Mouse (Mus musculus) lung, embryonic 15.5 days (tissue): ENCODE results near the gene Ephb1. TPM values are rescaled to one million over a fixed set of nuclear protein-coding genes. Genes with fewer than 3 reads are reported as not detected.
A peak's percentile ranks its signal among the peaks of the same experiment; 100 is the strongest.

ENCODE experiments used
- ATAC-seq: fragments of 200-750 bp; cut with Nextera tagmentation; 2 replicates; pipeline ENCODE4 v1.8.0; 2017; ENCODE audit warnings: moderate number of reproducible peaks, borderline replicate concordance; ENCODE audit not compliant: low FRiP score, low TSS enrichment; ENCODE audit errors: extremely low read depth
- H3K27ac ChIP-seq: fragments of 300-500 bp; sonication (generic); 2 replicates; pipeline ENCODE4 v1.5.1; 2015; ENCODE audit warnings: moderate library complexity, mild to moderate bottlenecking, inconsistent platforms
- H3K27me3 ChIP-seq: fragments of 300-500 bp; sonication (generic); 2 replicates; pipeline ENCODE4 v1.6.1; 2015; ENCODE audit warnings: inconsistent platforms
- H3K36me3 ChIP-seq: fragments of 300-500 bp; sonication (generic); 2 replicates; pipeline ENCODE4 v1.6.1; 2015; ENCODE audit warnings: inconsistent platforms
- H3K4me1 ChIP-seq: fragments of 300-500 bp; sonication (generic); 2 replicates; pipeline ENCODE4 v1.6.1; 2015; ENCODE audit warnings: inconsistent platforms
- H3K4me2 ChIP-seq: fragments of 300-500 bp; sonication (generic); 2 replicates; pipeline ENCODE4 v1.6.1; 2015; ENCODE audit warnings: inconsistent platforms, mild to moderate bottlenecking, moderate library complexity
- H3K4me3 ChIP-seq: fragments of 300-500 bp; sonication (generic); 2 replicates; pipeline ENCODE4 v1.5.1; 2015; ENCODE audit warnings: mild to moderate bottlenecking, inconsistent platforms
- H3K9ac ChIP-seq: fragments of 300-500 bp; sonication (generic); 2 replicates; pipeline ENCODE4 v1.6.1; 2015; ENCODE audit warnings: inconsistent platforms
- H3K9me3 ChIP-seq: fragments of 300-500 bp; sonication (generic); 2 replicates; pipeline ENCODE4 v1.6.1; 2016; ENCODE audit warnings: inconsistent platforms
- WGBS: fragments of 180-500 bp; shearing (Covaris S2); methylation state at CpG from one replicate; pipeline ENCODE4 v1.1.7; 2015; 5-methylcytosine and 5-hydroxymethylcytosine counted together
- polyA plus RNA-seq: library from polyadenylated mRNA; unstranded; fragments of >200 nt; fragmentation: Nextera tagmentation; extraction: Ambion mirVana; gene quantifications from 2 replicates; pipeline ENCODE4 v1.2.1, GENCODE M21; 2015

Ephb1 gene
- polyA plus RNA-seq, 1 experiment from 2014 or later, result 1.8 TPM

- Histone ChIP-seq H3K27ac (no peak overlapping the region), H3K27me3 (no peaks in the 10 kb centered on the region), H3K4me3 (no peak overlapping the region), H3K9me3 (no peaks in the 10 kb centered on the region), H3K4me2 (0 out of 2 replicates have a peak overlapping the region, but pooled peaks have one; percentile 26), H3K36me3 (no peaks in the 10 kb centered on the region), H3K4me1 (no peaks in the 10 kb centered on the region), H3K9ac (no peak overlapping the region)
- ATAC-seq, result no peak
- WGBS, result 50% methylated on average over 22 of the region's 22 CpGs
Measured at GRCm38 (mm10) chr9:102183663-102184274, 170.7 kb downstream of the Ephb1 start.

- Histone ChIP-seq H3K4me2 (no peak overlapping the region), H3K9ac (no peak overlapping the region), H3K4me3 (no peak overlapping the region), H3K27ac (no peak overlapping the region), H3K4me1 (no peaks in the 10 kb centered on the region), H3K36me3 (no peaks in the 10 kb centered on the region), H3K9me3 (no peaks in the 10 kb centered on the region), H3K27me3 (no peaks in the 10 kb centered on the region)
- 70% methylated on average over 10 of the region's 10 CpGs for WGBS
- ATAC-seq, result no peak
Measured at GRCm38 (mm10) chr9:102181810-102182490, 172.5 kb downstream of the Ephb1 start.

GRCm38 (mm10) chr9:102181276-102181675 is 173.2 kb downstream of the Ephb1 start:
- H3K9me3 ChIP-seq, result no peaks in the 10 kb centered on the region
- no peak overlapping the region for H3K4me3 ChIP-seq
- H3K4me2 ChIP-seq, result no peak overlapping the region
- H3K27me3 ChIP-seq, result no peaks in the 10 kb centered on the region
- WGBS, result 43% methylated on average over 3 of the region's 3 CpGs
- no peak for ATAC-seq
- H3K9ac ChIP-seq, result no peak overlapping the region
- no peak overlapping the region for H3K27ac ChIP-seq
- no peaks in the 10 kb centered on the region for H3K4me1 ChIP-seq
- no peaks in the 10 kb centered on the region for H3K36me3 ChIP-seq

- no peak for ATAC-seq
- Histone ChIP-seq H3K27ac (no peak overlapping the region), H3K4me3 (no peak overlapping the region), H3K9ac (no peak overlapping the region), H3K36me3 (no peaks in the 10 kb centered on the region), H3K27me3 (no peaks in the 10 kb centered on the region), H3K9me3 (no peaks in the 10 kb centered on the region), H3K4me1 (no peaks in the 10 kb centered on the region), H3K4me2 (no peak overlapping the region)
- WGBS, result 67% methylated on average over 2 of the region's 2 CpGs
Measured at GRCm38 (mm10) chr9:102180486-102180885, 174.0 kb downstream of the Ephb1 start.

GRCm38 (mm10) chr9:102180070-102180469 is 174.4 kb downstream of the Ephb1 start:
- Histone ChIP-seq H3K9me3 (no peaks in the 10 kb centered on the region), H3K9ac (no peak overlapping the region), H3K4me1 (no peaks in the 10 kb centered on the region), H3K4me3 (no peak overlapping the region), H3K27me3 (no peaks in the 10 kb centered on the region), H3K36me3 (no peaks in the 10 kb centered on the region), H3K27ac (no peak overlapping the region), H3K4me2 (no peak overlapping the region)
- ATAC-seq, result no peak
- 59% methylated on average over 2 of the region's 2 CpGs for WGBS

GRCm38 (mm10) chr9:102169706-102170105 is 184.8 kb downstream of the Ephb1 start:
- H3K4me3 ChIP-seq, result no peak overlapping the region
- H3K4me2 ChIP-seq, result no peak overlapping the region
- no peak overlapping the region for H3K9ac ChIP-seq
- no peak overlapping the region for H3K27ac ChIP-seq
- WGBS, result 78% methylated on average over 7 of the region's 7 CpGs
- ATAC-seq, result no peak
- no peaks in the 10 kb centered on the region for H3K36me3 ChIP-seq
- no peaks in the 10 kb centered on the region for H3K9me3 ChIP-seq
- no peaks in the 10 kb centered on the region for H3K27me3 ChIP-seq
- no peaks in the 10 kb centered on the region for H3K4me1 ChIP-seq

- Histone ChIP-seq H3K9ac (no peak overlapping the region), H3K4me3 (no peak overlapping the region), H3K4me1 (no peaks in the 10 kb centered on the region), H3K36me3 (no peaks in the 10 kb centered on the region), H3K27ac (no peak overlapping the region), H3K4me2 (no peak overlapping the region), H3K27me3 (no peaks in the 10 kb centered on the region), H3K9me3 (no peaks in the 10 kb centered on the region)
- WGBS, result 73% methylated on average over 3 of the region's 3 CpGs
- no peak for ATAC-seq
Measured at GRCm38 (mm10) chr9:102155876-102156275, 198.6 kb downstream of the Ephb1 start.

GRCm38 (mm10) chr9:102139181-102139580 is 215.3 kb downstream of the Ephb1 start:
- H3K36me3 ChIP-seq, result no peaks in the 10 kb centered on the region
- WGBS, result 81% methylated on average over 4 of the region's 4 CpGs
- ATAC-seq, result no peak
- H3K4me3 ChIP-seq, result no peak overlapping the region
- no peaks in the 10 kb centered on the region for H3K9me3 ChIP-seq
- H3K27me3 ChIP-seq, result no peaks in the 10 kb centered on the region
- H3K27ac ChIP-seq, result no peak overlapping the region
- H3K9ac ChIP-seq, result no peak overlapping the region
- no peak overlapping the region for H3K4me2 ChIP-seq
- no peaks in the 10 kb centered on the region for H3K4me1 ChIP-seq

GRCm38 (mm10) chr9:102138671-102139070 is 215.8 kb downstream of the Ephb1 start:
- H3K27me3 ChIP-seq, result no peaks in the 10 kb centered on the region
- H3K4me1 ChIP-seq, result no peaks in the 10 kb centered on the region
- no peak for ATAC-seq
- 73% methylated on average over 7 of the region's 7 CpGs for WGBS
- H3K9ac ChIP-seq, result no peak overlapping the region
- no peaks in the 10 kb centered on the region for H3K9me3 ChIP-seq
- no peak overlapping the region for H3K27ac ChIP-seq
- H3K4me2 ChIP-seq, result no peak overlapping the region
- no peaks in the 10 kb centered on the region for H3K36me3 ChIP-seq
- H3K4me3 ChIP-seq, result no peak overlapping the region

GRCm38 (mm10) chr9:102138187-102138586 is 216.3 kb downstream of the Ephb1 start:
- no peak overlapping the region for H3K4me2 ChIP-seq
- H3K4me1 ChIP-seq, result no peaks in the 10 kb centered on the region
- no peaks in the 10 kb centered on the region for H3K36me3 ChIP-seq
- no peaks in the 10 kb centered on the region for H3K27me3 ChIP-seq
- H3K27ac ChIP-seq, result no peak overlapping the region
- no peaks in the 10 kb centered on the region for H3K9me3 ChIP-seq
- no peak for ATAC-seq
- no peak overlapping the region for H3K9ac ChIP-seq
- no peak overlapping the region for H3K4me3 ChIP-seq

GRCm38 (mm10) chr9:102130506-102130905 is 224.0 kb downstream of the Ephb1 start:
- H3K27me3 ChIP-seq, result no peaks in the 10 kb centered on the region
- no peaks in the 10 kb centered on the region for H3K9me3 ChIP-seq
- no peaks in the 10 kb centered on the region for H3K36me3 ChIP-seq
- no peak overlapping the region for H3K4me3 ChIP-seq
- no peaks in the 10 kb centered on the region for H3K4me1 ChIP-seq
- H3K27ac ChIP-seq, result no peak overlapping the region
- H3K9ac ChIP-seq, result no peak overlapping the region
- H3K4me2 ChIP-seq, result no peak overlapping the region
- ATAC-seq, result no peak

GRCm38 (mm10) chr9:102126510-102126909 is 228.0 kb downstream of the Ephb1 start:
- 27% methylated on average over 3 of the region's 3 CpGs for WGBS
- no peak for ATAC-seq

More at GRCm38 (mm10) chr9:102126510-102126909, 228.0 kb downstream of the Ephb1 start:
- no peak overlapping the region for H3K4me2 ChIP-seq
- no peak overlapping the region for H3K27ac ChIP-seq
- no peaks in the 10 kb centered on the region for H3K9me3 ChIP-seq
- H3K9ac ChIP-seq, result no peak overlapping the region
- no peaks in the 10 kb centered on the region for H3K4me1 ChIP-seq
- no peak overlapping the region for H3K4me3 ChIP-seq
- no peaks in the 10 kb centered on the region for H3K36me3 ChIP-seq
- no peaks in the 10 kb centered on the region for H3K27me3 ChIP-seq
